Mouse (Mus musculus): ENCODE data around the gene Ptpn13.

Ptpn13 gene

DNA sequence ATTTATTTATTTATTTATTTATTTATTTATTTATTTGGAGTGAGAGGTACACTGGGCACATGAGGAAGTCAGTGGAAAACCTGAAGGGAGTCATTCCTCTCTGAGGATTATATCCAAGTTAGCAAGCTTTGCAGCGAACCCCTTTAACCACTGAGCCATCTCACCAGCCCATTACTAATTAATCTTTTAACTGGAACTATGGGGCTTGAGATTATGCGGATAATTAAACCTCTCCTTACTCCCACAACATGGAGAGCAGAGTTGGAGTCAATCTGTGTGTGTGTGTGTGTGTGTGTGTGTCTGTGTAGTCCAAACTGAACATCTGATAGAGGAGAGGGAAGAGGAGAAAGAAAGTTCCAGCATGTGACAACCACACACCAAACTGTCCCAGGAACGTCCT is 10.4 kb upstream of the Ptpn13 start:
- ChIA-PET POLR2A (no interaction called here), CTCF (no interaction called here)

DNA sequence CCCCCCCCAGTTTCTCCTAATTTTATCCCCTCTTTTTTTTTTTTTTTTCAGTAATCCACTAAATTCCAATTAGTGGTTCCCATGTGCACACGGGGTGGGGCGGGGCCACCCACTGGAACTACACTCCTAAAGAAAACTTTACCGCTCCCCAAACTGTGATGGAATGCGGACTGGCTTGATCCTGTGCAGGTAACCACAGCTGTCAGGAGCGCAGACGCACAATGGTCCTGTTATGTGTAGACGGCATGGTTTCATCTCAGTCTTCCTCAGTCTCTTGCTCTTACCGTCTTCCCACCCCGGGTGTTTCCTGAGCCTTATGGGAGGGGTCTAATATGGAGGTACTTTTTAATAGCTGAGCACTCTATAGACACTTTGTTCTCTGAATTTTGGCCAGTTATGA is 7.0 kb upstream of the Ptpn13 start:
- ChIA-PET CTCF (no interaction called here), POLR2A (interaction anchor here in 1 of 4 experiments (2.9 kb wide), 1 partner anchor 10 kb away, joined by 11 read pairs; no protein-coding TSS in a partner anchor)

DNA sequence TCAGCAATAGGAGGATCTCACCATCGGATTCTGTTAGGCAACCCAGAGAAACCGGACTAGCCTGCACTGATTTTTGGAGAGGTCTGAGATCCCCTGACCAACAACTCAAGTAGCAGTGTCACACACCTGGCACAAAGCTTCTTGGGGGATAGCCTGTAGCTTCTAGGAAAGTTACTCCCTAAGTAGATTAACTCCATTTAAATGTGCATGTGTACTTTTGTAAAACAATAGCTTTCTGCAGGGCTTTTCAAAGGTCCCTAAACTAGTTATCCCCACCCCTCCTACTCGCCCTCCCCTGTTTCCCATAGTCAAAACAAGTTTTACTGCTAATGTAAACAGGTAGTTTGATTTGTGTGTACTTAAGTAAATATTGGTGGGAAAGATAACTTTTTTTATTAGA is 6.1 kb upstream of the Ptpn13 start:
- CTCF ChIA-PET = interaction anchor here in 2 of 4 experiments (1.0 to 1.4 kb wide), 2 partner anchors 17 to 168 kb away, joined by 3 read pairs; no protein-coding TSS in a partner anchor
- POLR2A ChIA-PET = interaction anchor here in 3 of 4 experiments (0.6 to 2.9 kb wide), 5 partner anchors 9 to 75 kb away, joined by 3 to 11 read pairs (median 4); no protein-coding TSS in a partner anchor

DNA sequence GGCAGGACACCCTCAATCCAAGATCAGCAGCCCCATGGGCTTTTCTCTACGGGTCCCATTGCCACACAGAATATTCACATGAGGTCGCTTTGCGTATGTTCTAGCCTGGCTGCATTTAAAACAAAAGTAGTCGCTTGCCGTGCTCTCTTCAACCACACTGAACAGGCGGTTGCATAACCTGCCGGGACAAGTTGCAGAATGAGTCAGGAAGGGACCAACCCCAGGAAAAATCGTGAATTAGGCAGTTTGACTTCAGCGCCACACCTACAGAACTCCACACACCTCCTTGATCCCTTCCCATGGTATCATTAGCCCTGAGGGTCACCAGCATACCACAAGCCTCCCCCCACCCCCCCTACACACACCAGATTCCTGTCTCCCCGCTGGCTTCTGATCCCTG is 4.4 kb upstream of the Ptpn13 start:
- ChIA-PET CTCF (interaction anchor here in 1 of 4 experiments (0.7 kb wide), 1 partner anchor 232 kb away, joined by 4 read pairs; no protein-coding TSS in a partner anchor), POLR2A (interaction anchor here in 1 of 4 experiments (0.7 kb wide), 1 partner anchor 8 kb away, joined by 3 read pairs; no protein-coding TSS in a partner anchor)

DNA sequence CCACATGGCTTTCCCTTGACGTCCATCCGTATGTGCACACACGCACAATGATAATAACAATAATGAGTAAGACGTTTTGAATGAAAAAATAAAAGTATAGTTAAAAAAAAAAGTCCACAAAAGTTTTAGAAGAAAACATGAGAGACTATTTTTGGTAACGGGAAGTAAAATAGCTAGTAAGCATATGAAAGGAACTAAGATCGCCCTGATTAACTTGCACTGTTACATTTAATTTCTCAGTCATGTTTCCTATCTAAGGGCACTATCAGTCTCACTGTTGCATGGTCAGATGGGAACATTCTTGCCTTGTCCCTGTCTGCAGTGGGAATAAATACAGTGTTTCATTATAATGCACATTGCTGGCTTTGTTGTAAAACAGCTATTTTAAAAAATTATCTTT is 2.4 kb upstream of the Ptpn13 start:
- POLR2A ChIA-PET = interaction anchor here in 1 of 4 experiments (1.0 to 5.5 kb wide), 3 partner anchors 9 to 249 kb away, joined by 3 to 43 read pairs (median 5); no protein-coding TSS in a partner anchor
- CTCF ChIA-PET = interaction anchor here in 2 of 4 experiments (0.6 to 0.7 kb wide), 2 partner anchors 11 to 50 kb away, joined by 3 to 4 read pairs; no protein-coding TSS in a partner anchor

DNA sequence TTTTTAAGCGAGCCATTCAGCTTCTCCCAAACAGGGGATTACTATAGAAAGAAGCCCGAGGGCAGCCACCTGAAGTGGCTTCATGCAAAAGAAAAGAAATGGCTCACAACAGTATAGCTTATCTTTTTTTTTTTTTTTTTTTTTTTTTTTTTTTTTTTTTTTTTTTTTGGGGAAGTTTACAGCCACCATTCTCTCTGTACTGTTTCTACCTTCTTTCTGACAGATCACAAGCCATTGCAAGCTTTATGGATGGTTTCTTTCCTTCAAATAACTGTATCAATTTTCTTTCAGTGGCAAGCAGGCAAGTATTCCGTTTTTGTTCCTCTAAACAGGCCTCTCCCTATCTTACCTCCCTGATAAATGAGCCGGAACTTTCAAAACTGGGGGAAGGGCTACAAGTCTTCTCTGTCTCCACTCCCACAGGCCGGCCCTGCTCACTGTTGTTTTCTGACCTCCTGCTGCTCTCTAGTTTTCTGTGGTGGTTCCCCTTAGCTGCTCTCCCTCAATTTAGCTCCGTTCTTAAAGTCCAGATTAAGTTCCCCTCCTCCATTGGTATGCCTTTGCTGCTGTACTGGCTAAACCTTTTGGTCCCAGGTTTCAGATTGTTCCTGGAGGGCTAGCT is 1.6 kb upstream of the Ptpn13 start:
- POLR2A ChIA-PET = interaction anchor here (0.6 to 5.5 kb wide), 7 partner anchors 8 to 1486 kb away, joined by 3 to 43 read pairs (median 5); no protein-coding TSS in a partner anchor

DNA sequence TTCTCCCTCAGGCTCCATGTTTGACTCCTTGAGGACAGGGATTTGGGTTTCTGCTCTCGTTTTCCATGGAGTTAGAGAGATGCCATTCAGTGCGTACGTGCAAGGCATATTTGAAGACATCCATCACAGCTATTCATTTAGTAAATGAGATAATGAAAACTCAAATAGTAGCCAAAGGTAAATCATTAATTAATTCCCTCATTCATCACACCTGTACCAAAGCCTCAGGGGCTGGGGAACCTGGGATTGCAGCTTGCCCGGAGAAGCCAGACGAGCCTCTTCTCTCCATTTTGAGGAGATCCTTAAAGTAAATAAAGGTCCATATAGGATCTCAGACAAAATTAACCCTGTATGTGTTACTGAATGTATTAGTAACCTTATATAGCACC is 1.1 kb upstream of the Ptpn13 start:
- ChIA-PET CTCF (interaction anchor here in 2 of 4 experiments (0.7 to 2.3 kb wide), 2 partner anchors 230 to 504 kb away, joined by 3 to 13 read pairs; partner anchors contain the start of gene 1700016H13Rik (in 1 of the 2)), POLR2A (interaction anchor here in 3 of 4 experiments (0.6 to 5.5 kb wide), 5 partner anchors 11 to 1486 kb away, joined by 3 to 43 read pairs (median 5); partner anchors contain the start of gene 1700016H13Rik (in 1 of the 3))

More for the DNA sequence above, 1.6 kb upstream of the Ptpn13 start:
- CTCF ChIA-PET = interaction anchor here (0.6 to 0.7 kb wide), 4 partner anchors 12 to 1422 kb away, joined by 3 to 6 read pairs (median 4); no protein-coding TSS in a partner anchor

DNA sequence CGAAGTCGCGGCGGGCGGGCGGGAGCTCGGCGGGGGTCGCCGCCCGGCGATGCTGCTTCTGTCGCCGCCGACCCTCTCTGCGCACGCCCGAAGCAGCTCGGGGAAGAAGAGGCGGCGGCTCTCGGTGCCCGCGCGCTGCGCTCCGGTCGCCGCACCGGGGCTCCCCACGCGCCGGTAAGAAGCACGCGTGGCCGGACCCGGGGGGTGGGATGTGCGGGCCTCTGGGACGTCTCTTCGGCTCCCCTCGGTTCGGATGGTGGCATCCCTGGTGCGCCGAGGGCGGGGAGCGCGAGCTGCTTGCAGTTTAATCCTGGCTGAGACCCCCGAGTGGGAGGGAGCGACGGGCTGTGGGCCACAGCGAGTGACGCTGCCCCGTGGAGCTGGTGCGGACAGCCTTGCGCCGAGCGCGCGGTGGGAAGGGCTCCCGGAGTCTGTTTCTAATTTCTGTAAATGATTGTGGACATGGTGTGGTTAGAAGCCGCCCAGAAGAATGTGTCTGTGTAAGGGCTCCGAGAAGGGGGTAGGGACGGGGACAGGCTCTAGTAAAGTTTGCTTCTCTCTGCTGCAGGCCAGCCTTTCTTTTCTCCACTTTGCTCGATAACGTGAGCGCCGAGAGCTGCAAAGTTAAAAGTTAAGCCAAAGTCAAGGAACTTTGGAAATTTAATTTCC is 505 bp downstream of the Ptpn13 start:
- CTCF ChIA-PET = interaction anchor here in 3 of 4 experiments (0.6 to 2.3 kb wide), 11 partner anchors 11 to 502 kb away, joined by 3 to 13 read pairs (median 3); partner anchors contain the start of genes 1700016H13Rik (in 1 of the 3) and Aff1 (in 1 of the 3)
- POLR2A ChIA-PET = interaction anchor here (0.6 to 5.5 kb wide), 23 partner anchors 9 to 577 kb away, joined by 3 to 43 read pairs (median 4); partner anchors contain the start of genes 1700016H13Rik (in 2 of the 4) and Aff1 (in 1 of the 4)

DNA sequence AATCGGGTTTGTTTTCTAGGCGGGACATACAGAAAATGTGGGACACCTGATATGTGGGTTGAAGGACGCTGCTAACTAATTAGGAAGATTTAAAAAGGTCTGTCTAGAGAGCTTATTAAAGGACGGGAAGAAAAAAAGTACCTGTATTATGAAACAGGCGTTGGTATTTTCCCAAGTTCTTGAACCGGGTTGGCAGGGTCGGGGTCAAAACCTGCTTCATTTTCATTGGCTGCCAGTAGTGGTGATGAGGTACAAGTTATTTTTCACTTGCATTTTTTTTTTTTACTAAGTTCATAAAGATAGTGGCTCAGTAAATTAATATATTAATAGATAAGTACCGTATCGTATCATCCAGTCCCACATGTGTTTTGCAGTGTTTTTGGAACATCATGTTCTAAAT is 1.3 kb downstream of the Ptpn13 start:
- POLR2A ChIA-PET = interaction anchor here in 3 of 4 experiments (0.9 to 5.5 kb wide), 8 partner anchors 9 to 299 kb away, joined by 3 to 43 read pairs (median 6); partner anchors contain the start of gene 1700016H13Rik (in 1 of the 3)
- CTCF ChIA-PET = no interaction called here

DNA sequence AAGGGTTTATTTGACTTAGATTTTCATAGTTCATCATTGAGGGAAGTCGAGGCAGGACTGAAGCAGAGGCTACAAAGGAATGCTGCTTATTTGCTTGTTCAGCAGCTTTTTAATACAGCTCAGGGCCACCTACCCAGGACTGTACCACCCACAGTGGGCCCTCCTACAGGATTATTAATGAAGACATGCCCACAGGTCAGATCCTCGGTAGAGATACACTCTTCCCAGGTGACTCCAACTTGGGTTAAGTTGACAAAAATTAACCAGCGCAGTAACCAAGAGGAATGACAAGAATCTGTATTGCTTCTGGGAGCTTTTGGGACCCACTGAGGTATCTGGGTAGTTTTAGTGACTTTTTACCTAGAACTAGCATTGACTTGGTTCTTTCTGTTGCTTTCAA is 6.0 kb downstream of the Ptpn13 start:
- ChIA-PET POLR2A (interaction anchor here in 2 of 4 experiments (1.0 to 1.5 kb wide), 2 partner anchors 8 to 11 kb away, joined by 3 read pairs; no protein-coding TSS in a partner anchor), CTCF (no interaction called here)

DNA sequence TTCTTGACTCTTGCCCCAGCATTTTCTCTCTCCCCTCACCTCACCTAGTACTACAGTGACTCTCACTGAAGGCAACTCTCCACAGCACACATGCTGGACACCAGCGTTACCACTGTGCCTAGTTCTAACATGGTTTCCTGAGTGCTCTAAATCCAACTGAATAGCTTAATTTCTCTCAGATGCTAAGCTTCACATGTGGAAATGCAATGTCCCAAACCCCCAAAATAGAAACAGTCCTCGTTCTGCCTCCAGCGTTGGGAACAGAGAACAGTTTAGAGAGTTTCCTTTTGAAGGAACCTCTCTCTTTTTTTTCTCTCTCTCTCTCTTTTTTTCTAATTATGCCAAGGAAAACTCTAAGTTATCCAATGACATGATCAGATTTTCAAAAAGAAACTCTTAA is 6.5 kb downstream of the Ptpn13 start:
- ChIA-PET CTCF (no interaction called here), POLR2A (interaction anchor here in 2 of 4 experiments (1.0 to 1.5 kb wide), 2 partner anchors 8 to 12 kb away, joined by 3 read pairs; no protein-coding TSS in a partner anchor)

DNA sequence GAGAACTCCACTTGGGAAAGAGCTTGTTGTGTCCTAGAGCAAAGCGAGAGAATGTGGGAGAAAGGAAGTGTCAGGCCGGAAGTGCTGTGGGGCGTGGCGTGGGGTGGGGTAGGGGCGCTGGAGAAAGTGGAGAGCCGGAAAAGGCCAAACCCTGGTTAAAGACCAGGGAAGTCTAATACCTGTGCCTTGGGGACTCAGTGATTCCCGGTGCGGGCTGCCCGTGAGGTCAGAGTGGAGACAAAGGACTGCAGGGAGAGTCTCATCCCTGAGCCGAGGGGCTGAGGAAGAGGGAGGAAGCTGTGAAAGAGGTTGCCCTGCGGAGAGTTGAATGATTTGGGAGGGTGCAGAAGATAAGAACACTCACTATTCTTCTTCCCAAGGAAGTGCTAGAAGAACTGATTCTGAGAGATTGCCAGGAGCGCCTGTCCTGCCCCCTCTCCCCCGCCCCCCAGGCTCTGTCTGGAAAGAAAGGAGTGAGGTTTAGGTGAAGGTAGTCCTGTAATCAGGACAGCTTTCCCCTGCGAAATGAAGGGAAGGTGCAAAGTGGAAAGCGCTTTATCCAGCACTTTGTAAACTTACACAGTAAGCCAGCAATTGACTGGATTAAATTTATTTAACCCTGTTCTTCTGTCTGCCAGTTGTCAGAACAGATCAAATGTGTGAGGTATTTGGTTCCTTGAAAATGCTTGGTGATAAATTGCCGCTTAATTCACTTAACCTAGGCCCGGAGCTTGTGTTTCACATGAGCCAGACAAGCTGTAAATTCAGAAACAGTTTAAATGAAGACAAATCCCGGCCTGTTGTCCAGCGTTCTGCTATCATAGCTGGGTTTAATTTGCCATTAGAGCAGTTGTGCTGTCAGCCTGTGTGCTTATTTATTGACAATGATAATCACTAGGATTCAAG is 11.3 kb downstream of the Ptpn13 start:
- ChIA-PET CTCF (interaction anchor here in 3 of 4 experiments (0.6 to 1.0 kb wide), 5 partner anchors 11 to 493 kb away, joined by 3 to 5 read pairs (median 3); partner anchors contain the start of gene Ptpn13 (in 1 of the 3)), POLR2A (interaction anchor here (0.7 to 5.0 kb wide), 9 partner anchors 10 to 372 kb away, joined by 4 to 43 read pairs (median 5); partner anchors contain the start of gene Ptpn13 (in 3 of the 4))

DNA sequence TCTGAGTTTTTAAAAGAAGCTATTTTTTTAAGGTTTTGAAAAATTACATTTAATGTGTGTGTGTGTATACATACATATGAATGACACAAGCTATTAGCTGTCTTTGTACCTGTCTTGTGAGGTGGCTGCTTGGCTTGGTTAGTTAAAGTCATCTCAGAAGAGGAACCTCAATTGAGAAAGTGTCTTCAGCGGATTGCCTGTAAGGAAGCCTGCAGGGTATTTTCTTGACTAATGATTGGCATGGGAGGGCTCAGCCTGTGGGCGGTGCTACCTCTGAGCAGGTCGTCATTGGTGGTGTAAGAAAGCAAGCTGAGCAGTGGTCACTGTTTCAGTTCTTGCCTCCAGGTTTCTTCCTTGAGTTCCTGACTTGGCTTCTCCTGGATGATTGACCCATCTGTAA is 12.7 kb downstream of the Ptpn13 start:
- ChIA-PET CTCF (no interaction called here), POLR2A (interaction anchor here in 3 of 4 experiments (0.6 to 1.6 kb wide), 5 partner anchors 11 to 277 kb away, joined by 3 to 7 read pairs (median 4); partner anchors contain the start of gene Ptpn13 (in 2 of the 3))

DNA sequence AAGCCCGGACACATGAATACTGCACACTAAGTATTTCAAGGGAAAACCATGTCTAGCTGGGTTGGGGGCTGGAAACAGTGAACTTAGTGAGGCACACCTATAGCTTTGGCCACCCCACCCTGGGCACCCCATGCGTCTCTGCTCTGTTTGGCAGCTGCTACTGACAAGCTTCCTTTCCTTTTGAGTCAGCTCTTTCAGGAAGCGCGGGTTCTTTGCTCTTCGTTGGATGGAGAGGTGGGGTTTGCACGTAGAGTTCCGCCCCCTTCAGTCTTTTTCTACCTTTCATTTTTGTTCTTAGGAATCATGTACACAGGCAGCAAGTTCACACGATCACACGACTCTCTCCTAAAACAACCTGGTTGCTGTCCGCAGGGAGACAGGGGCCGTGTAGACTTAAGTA is 14.2 kb downstream of the Ptpn13 start:
- ChIA-PET CTCF (no interaction called here), POLR2A (interaction anchor here in 1 of 4 experiments (1.6 kb wide), 1 partner anchor 14 kb away, joined by 7 read pairs; the partner anchor contains the start of gene Ptpn13)

DNA sequence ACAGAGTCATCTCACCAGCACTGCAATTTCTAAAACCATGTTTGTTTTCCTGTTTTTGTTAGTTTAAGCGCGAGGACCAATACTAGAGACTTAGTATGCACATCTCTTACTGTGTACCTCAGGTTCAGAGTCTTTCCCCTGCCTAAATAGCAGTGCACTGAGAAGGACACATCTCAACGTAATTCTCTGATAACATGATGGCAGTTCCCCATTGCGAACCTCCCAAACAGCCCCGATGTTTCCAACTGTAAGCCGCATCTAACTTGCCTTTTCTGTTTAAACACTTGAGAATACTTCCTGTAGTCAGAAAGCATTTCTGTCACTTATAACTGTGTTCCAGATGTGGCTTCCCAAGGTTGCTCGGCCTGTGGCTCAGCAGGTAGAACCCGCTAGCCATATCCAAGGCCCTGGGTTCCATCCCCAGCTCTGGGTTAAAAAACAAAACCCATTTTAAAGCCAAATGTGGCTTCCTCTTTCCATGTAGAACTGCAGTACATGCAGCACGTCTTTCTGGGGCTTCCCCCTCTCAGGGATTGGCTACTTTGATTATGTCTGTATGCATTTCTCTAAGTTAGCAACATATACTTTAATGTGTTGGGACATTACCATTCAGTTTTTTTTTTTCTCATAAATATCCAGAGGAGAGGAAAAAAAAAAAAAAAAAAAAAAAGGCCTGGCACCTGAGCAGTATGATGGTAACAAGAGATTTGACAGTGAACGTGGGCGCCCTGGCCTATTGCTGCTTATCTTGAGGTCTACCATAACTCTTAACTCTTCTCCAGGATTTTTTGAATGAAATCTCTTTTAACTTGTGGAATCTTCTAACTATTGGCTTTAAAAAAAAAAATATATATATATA is 15.7 kb downstream of the Ptpn13 start:
- CTCF ChIA-PET = no interaction called here
- POLR2A ChIA-PET = interaction anchor here in 1 of 4 experiments (0.6 kb wide), 1 partner anchor 418 kb away, joined by 4 read pairs; no protein-coding TSS in a partner anchor

DNA sequence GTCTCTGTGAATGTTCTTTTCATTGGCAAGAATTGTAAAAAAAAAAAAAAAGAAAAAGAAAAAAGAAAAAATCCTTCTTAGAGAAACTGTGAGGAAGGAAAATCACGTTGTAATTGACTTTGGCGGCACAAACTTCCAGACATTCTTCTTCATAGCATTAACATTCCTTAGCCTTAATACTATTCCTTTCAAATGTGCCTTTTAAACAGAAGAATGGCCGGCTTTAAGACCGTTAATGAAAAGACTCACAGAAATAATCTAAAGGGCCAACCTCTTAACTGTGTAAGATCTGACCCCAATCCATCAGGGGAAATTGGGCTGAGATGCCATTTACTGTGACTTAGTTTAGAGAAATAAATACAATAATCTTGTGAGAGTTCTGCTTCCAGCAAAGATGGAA is 16.7 kb downstream of the Ptpn13 start:
- CTCF ChIA-PET = no interaction called here
- POLR2A ChIA-PET = no interaction called here

DNA sequence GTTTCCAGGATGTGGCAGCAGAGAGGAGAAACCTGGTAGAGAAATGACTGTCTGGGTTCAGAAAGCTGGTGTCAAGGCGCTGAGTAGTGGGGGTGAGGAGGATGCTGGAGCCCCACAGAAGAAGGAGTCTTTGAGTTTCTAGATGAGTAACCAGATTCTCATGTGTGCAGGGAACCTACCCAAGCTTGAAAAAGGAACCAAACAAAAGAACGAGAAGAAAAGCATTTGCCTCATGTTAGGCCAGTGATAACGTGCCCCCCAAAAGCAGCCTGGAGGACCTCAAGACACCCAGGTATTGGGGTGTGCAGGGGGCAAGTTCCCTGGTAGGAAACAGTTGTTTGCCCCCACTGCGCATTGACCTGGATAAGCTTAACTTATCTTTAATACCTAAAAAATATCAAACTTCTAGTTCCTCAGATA is 17.3 kb downstream of the Ptpn13 start:
- ChIA-PET POLR2A (no interaction called here), CTCF (no interaction called here)

All from embryonic stem cell, embryonic (primary cell).